Mouse (Mus musculus): ENCODE results near the gene Slc39a10.

DNA sequence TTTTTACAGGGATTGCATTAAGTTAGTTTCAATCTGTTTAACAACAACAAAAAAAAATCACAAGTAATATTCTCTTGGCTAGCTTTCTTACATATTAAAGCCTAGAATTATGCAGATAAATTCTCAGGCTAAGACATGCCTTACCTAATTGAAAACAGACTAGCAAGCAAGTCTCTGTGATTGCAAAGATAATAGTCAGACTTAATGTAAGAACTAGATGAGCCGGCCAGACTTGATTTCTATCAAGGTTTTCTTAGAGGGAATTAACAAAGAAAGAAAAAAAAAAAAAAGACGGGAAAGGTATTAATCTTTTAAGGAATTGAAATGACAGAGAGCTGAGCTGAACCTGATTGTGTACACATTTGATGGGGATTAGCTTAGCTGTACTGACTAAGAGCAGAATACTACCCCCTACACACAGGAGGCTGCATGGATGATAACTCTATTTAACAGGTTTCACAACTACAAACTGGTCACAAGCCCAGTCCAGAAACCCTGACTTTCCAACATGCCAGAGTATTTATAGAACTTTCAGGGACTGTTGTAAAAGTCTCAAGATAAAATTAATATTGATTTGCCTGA lies 9.5 kb upstream of the Slc39a10 start:
- TF ChIP-seq ZC3H11A (IDR thresholded peaks at IDR 0.05; ENCODE audit: low read depth, low read length) (no peak), MEF2A (IDR thresholded peaks at IDR 0.05; ENCODE audit: extremely low read depth, insufficient replicate concordance, low read depth, low read length, poor library complexity, severe bottlenecking) (no peak), MAX (IDR thresholded peaks at IDR 0.05; ENCODE audit: low read length) (no peak), TAL1 (IDR thresholded peaks at IDR 0.05; ENCODE audit: low read length) (no peak), JUND (IDR thresholded peaks at IDR 0.05; ENCODE audit: low read depth, low read length) (no peak), POLR2A (IDR thresholded peaks at IDR 0.05; ENCODE audit: control insufficient read depth in 1 of 2, insufficient read depth in 1 of 2, low read depth in 1 of 2, low read length in 2 of 2, poor library complexity in 1 of 2) (no peak), EP300 (IDR thresholded peaks at IDR 0.05; ENCODE audit: low read depth in 1 of 2, low read length in 2 of 2) (no peak), USF1 (IDR thresholded peaks at IDR 0.05; ENCODE audit: low read depth, low read length) (no peak), CTCF (IDR thresholded peaks at IDR 0.05 in 2 of 3, conservative IDR thresholded peaks at IDR 0.05 in 1 of 3; ENCODE audit: control insufficient read depth in 1 of 3, insufficient read depth in 1 of 3, low read depth in 2 of 3, low read length in 3 of 3, poor library complexity in 1 of 3, severe bottlenecking in 1 of 3) (no peak), POLR2AphosphoS2 (IDR thresholded peaks at IDR 0.05; ENCODE audit: low read length) (no peak), UBTF (IDR thresholded peaks at IDR 0.05; ENCODE audit: borderline replicate concordance, insufficient read depth, low read depth, low read length) (no peak), ETS1 (IDR thresholded peaks at IDR 0.05; ENCODE audit: low read depth, low read length) (no peak), NELFE (IDR thresholded peaks at IDR 0.05; ENCODE audit: low read depth, low read length) (no peak)
